Mouse (Mus musculus) embryonic fibroblast, embryonic 13.5 days (primary cell): ENCODE measurements at regions not wholly inside any gene's neighbourhood (a gene's known extent, or its start where the extent isn't known, plus 50 kb on each side); places are given as distances from the start of the nearest gene placed in this dataset.
A peak's percentile ranks its signal among the peaks of the same experiment; 100 is the strongest.

ENCODE experiments used
- H3K27ac ChIP-seq: 2 replicates; pipeline ENCODE4 v1.5.1; 2012; ENCODE audit warnings: low read length, control low read depth, inconsistent platforms; ENCODE audit not compliant: insufficient read depth
- H3K4me1 ChIP-seq: 2 replicates; pipeline ENCODE4 v1.6.1; 2011; ENCODE audit warnings: low read length; ENCODE audit not compliant: control insufficient read depth, insufficient read depth
- H3K4me3 ChIP-seq: 2 replicates; pipeline ENCODE4 v1.5.1; 2011; ENCODE audit warnings: mild to moderate bottlenecking, control low read depth, low read length; ENCODE audit not compliant: insufficient read depth
- CTCF ChIP-seq: IDR thresholded peaks from 2 replicates; pipeline ENCODE4 v1.5.1; 2011; ENCODE audit warnings: mild to moderate bottlenecking, control low read depth, low read length, moderate library complexity, borderline replicate concordance; ENCODE audit not compliant: insufficient read depth
- POLR2A ChIP-seq: IDR thresholded peaks from 2 replicates; pipeline ENCODE4 v1.6.1; 2011; ENCODE audit warnings: low read depth, mild to moderate bottlenecking, control low read depth, low read length, moderate library complexity

DNA sequence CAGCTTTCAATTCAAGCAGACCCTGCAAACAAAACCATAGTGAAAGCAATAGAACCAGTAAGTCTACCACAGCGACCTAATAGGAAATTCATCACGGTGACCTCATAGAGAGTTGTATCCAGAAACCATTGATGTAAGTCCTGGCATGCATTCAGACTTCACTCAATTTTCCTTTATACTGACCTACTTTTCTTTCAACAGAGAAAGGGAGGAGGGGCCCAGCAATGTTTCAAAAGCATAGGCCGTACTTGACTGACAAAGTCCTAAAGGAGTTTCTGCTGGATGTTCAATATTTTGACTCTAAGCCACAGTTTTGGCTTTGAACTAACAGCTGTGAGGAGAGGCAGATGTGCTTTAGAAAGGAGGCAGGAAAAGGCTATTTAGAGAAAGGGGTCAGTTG lies 88.4 kb downstream of the AI593442 start:
- Histone ChIP-seq H3K4me1 (no peaks in the 10 kb centered on the region), H3K27ac (no peak overlapping the region), H3K4me3 (no peak overlapping the region)
- TF ChIP-seq CTCF: no peak
- no peak for TF ChIP-seq POLR2A

DNA sequence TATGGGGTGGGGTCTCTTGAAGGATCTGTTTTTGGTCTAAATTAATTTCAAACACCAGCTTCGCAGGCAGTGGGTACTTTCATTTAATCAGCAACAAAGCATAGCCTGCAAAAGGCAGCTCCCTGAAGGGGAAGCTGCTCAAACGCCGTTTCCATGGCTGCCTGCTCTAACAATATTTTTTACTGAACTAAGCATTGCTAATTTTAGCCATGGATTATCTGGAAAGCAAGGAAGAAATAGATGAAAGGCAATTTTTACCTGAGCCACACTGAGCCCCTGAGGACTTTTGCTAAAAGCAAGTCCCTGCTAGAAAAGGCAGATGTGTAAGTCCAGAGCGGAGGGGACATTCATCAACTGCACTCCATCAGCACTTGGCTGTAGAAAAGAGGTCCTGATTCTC lies 105.5 kb downstream of the AI593442 start:
- no peaks in the 10 kb centered on the region for H3K4me1 ChIP-seq
- no peak overlapping the region for H3K27ac ChIP-seq
- no peak overlapping the region for H3K4me3 ChIP-seq
- no peak for TF ChIP-seq CTCF
- no peak for TF ChIP-seq POLR2A

DNA sequence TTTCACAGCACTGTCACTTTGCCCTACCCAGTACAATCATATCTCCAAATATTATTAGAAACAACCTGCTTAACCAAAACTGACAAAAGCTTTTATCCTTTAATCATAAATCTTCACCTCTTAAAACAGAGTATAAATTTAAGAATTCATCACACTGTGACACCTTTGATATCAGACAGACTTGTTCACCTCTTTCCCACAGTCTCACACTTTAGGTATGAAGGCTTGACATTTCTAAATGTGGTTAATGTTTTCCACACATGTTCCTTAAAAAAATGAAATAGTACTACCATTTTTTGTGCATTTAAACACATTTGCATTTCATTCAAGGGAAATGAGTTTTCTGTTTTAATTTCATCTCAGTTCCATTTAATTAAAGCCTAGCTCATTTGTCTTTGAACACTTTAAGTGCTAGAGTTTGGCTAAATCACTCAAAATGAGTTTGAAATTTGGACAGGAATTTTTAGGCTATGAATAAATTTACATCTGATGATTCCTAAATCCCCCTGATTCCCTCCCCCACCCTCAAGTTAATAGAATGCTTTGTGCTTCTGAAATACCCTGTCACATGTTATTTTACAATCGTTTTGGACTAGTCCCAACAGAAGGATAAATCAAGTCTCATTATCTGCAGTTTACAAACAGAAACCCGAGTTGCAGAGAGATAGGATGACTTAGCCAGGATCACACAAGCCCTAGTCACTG lies 127.9 kb downstream of the AI593442 start:
- H3K27ac ChIP-seq: no peak overlapping the region
- H3K4me3 ChIP-seq: no peak overlapping the region
- no peaks in the 10 kb centered on the region for H3K4me1 ChIP-seq
- TF ChIP-seq CTCF: no peak
- TF ChIP-seq POLR2A: no peak

DNA sequence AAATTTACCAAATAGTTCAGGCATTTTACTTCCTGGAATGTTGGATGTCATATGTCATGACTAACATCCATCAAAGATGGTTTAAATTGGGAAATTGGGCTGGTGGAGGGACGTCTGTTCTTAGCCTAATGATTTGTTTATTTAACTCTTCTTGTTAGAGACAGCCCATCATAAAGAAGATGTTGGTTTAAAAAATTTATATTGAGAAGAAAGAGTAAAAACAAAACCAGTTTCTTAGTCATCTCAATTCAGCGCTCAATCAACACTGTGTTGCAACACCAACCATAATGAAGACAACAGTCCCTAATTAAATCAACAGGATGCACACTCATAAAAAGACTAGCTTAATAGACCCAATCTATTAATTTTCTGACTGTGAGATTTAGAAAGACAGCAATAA lies 133.5 kb downstream of the AI593442 start:
- Histone ChIP-seq H3K4me1 (no peaks in the 10 kb centered on the region), H3K4me3 (no peak overlapping the region), H3K27ac (no peak overlapping the region)
- no peak for TF ChIP-seq CTCF
- TF ChIP-seq POLR2A: no peak

- no peak for TF ChIP-seq POLR2A
- TF ChIP-seq CTCF: no peak
- H3K27ac ChIP-seq: no peak overlapping the region
These were observed 140.5 kb downstream of the AI593442 start for GRCm38 (mm10) chr9:52539086-52539485.

GRCm38 (mm10) chr9:52529444-52529915 lies 150.1 kb downstream of the AI593442 start:
- H3K27ac ChIP-seq: peak overlapping the region; percentile 91
- TF ChIP-seq CTCF (no peak), POLR2A (0 out of 2 replicates have a peak, but pooled peaks have one; percentile 32)

More at GRCm38 (mm10) chr9:52539086-52539485, 140.5 kb downstream of the AI593442 start:
- Histone ChIP-seq H3K4me1 (peaks cover 6% of the 10 kb centered on the region), H3K4me3 (no peak overlapping the region)

DNA sequence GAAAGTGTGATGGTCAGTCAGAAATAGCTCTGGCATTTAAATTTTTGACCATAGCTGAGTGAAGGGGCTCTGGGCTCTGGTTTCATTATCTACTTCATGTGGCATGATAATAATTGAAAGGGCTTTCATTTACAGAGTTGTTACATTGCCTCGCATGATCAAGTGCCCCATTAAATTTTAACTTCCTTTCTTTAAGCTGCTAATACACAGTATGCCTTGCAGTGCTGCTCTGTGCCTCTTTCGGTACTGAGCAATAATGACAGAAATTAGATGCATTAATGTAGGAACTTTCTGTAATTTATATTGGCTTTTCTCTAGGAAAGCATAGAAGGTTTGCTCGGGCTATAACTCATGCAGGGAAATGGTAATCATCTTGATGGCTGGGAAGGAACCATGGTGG lies 179.1 kb downstream of the AI593442 start:
- no peak overlapping the region for H3K4me3 ChIP-seq
- TF ChIP-seq POLR2A (no peak), CTCF (no peak)
- H3K27ac ChIP-seq: no peak overlapping the region
- no peaks in the 10 kb centered on the region for H3K4me1 ChIP-seq

More at GRCm38 (mm10) chr9:52529444-52529915, 150.1 kb downstream of the AI593442 start:
- Histone ChIP-seq H3K4me3 (no peak overlapping the region), H3K4me1 (peaks cover 11% of the 10 kb centered on the region)

GRCm38 (mm10) chr9:52495483-52496270 lies 183.9 kb downstream of the AI593442 start:
- H3K27ac ChIP-seq: no peak overlapping the region
- no peak overlapping the region for H3K4me3 ChIP-seq
- TF ChIP-seq CTCF (no peak), POLR2A (no peak)
- no peaks in the 10 kb centered on the region for H3K4me1 ChIP-seq

- no peak overlapping the region for H3K4me3 ChIP-seq
- H3K4me1 ChIP-seq: no peaks in the 10 kb centered on the region
- no peak overlapping the region for H3K27ac ChIP-seq
- TF ChIP-seq CTCF (no peak), POLR2A (no peak)
These were observed 186.6 kb downstream of the AI593442 start for GRCm38 (mm10) chr9:52492947-52493505.
